Mouse (Mus musculus): Measurements from ENCODE around the gene Ptpdc1. TPM values are rescaled to one million over a fixed set of nuclear protein-coding genes. Genes with fewer than 3 reads are reported as not detected.

The Ptpdc1 gene
- polyA plus RNA-seq (2012; rRNA removed) = 0.85 and 1.0 TPM in 2 replicates

DNA sequence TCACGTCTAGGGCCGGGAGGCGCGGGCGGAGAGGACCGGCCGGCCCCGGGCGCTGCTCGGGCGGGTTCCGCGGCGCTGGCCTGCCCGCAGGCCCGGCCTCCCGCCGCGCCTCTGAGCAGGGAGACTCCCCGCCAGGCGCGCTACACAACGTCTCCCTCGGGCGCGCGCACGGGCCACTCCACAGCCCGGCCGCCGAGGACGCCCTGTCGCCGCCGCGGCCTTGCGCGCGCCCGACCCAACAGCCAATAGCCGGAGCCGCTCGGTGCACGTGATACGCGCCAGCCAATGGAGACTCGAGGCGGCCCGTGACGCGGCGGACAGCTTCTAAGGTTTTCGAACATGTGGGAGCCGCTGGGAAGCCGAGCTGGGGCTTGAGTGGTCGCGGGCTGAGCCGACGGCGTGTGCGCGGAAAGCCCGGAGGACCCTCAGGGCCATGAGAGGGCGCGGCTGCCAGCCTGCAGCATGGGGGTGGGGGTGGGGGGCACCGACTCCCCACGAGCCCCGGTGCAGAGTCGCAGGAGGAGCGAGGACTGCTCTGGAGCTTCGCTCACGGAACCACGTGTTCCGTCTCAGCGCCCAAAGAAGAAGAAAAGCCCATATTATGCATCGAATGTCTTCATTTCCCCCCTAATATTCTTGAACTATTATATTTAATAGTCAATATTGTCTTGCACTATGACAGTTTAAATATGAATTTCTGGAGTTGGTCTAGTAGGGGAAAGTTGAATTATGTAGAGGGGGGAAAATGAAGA lies at the start of gene Ptpdc1:
Ptpdc1 (minus strand) TSS at position 232 of the 752 bp plus-strand sequence.

DNA sequence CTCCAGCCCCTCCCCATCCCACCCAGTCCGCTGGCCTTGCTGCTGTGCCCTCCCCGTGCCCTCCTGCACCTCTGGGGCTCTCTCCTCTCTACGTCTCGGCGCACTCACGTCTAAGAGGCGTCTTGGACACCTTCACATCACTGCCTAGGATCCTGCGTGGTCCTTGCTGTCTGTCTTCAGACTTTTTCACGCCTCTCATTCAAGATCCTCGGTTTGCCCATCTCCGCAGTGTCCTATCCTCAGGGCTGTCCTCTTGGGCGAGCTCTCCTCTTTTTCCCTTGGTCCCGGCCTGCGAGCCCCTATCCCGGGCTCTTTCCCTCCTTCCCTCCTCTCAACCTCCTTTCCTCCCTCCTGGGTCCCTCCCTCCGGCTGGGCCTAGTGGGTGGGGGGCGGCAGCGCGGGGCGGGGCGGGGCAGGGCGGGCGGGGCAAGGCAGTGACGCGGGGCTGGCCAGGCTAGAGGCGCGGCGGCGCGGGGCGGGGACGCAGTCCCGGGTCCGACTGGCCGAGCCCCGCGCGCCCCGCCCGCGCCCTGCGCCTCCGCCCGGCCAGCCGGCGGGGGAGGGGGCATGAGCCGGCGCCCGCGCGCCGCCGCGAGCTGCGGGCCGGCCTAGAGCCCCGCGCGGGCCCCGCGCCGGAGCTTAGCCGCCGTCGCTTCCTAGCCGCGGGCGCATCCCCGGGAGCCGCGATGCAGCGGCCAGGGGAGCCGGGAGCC lies 37.1 kb upstream of the Ptpdc1 start, which contains the start of gene Barx1:
Barx1 (plus strand) TSS at position 568 of the 713 bp plus-strand sequence.

Other genes starting within 250 kb of the Ptpdc1 start
- gene Zfp169, start 112.2 kb downstream of the Ptpdc1 start, polyA plus RNA-seq (2012; rRNA removed) = 7.7 and 8.1 TPM in 2 replicates
- not detected in 2 replicates for gene A830005F24Rik, start 112.1 kb downstream of the Ptpdc1 start, polyA plus RNA-seq (2012; rRNA removed)
- 0.08 TPM in 1 of 2 replicates, not detected in the other for gene Barx1, start 37.3 kb upstream of the Ptpdc1 start, polyA plus RNA-seq (2012; rRNA removed)
- gene Phf2, start 245.5 kb upstream of the Ptpdc1 start, polyA plus RNA-seq (2012; rRNA removed) = 13.7 and 16.5 TPM in 2 replicates